Mouse (Mus musculus) B cell, adult 67 days (primary cell): Measurements from ENCODE around the gene Gfod1. TPM values are rescaled to one million over a fixed set of nuclear protein-coding genes. Genes with fewer than 3 reads are reported as not detected.

Experiments used
- total RNA-seq, 2 experiments: library from RNA; stranded (reverse); gene quantifications; 4 replicates each; pipeline ENCODE4 v1.2.4; 2023

Gfod1 gene
- total RNA-seq: 10 to 100 TPM; 13.8 to 16.0 TPM

DNA sequence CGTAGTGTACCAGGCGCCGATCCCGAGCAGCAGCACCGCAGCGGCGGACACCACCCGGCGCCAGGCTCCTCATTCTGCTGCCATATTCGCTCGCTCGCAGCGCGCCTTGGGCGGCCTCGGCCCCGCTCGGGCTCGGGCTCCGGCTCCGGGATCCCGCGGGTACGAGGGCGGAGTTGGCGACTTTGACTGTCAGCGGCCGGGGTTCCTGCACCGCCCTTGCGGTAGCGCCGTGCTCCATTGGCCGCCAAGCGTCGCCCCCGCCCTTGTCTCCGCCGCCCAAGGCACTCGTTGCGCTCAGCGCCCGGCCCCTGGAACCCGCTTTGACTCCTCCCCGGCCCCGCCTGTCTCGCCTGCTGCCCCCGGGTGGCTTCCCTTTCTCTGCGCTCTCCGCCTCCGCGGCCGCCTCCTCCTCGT, at the start of gene Gfod1:
Gene Gfod1, minus strand, starts transcription at position 155 of the 414 bp plus-strand sequence.

DNA sequence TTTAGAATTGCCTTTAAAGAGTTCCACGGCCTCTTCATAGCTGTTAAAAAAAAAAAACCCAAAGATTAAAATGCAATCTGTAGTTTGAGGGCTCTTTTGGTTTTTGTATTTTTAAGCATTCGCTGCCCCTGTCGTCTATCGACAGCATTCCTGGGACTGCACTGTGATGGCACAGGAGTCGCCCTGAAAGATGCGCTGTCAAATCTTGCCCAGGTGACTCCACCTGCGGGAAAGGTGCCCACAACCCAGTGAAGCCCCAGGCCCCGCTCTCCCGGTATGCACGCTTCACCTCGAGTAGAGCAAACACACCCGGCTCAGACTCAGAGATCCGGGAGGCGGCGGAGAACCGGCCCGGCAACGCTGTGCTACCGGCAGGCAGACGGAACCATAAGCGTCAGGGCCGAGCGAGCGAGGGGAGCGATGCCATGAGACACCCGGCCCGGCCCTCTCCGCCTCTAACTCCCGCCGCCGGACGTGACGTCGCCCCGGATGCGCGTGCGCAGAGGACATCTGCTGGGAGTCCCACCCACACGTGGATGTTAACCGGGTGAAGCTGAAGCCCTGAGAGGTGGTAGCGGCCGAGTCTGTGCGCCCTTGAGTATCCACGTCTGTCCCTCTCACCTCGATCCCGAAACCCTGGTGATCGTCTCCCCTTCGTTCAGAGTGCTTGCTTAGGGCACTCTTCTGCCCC, 132.8 kb downstream of the Gfod1 start, which contains the start of gene Tbc1d7:
Gene Tbc1d7, minus strand, starts transcription at position 482 of the 691 bp plus-strand sequence.

Other genes with a start within 250 kb of the Gfod1 start
- 10 to 100 TPM in 1 of 2 experiments, 1 to 10 TPM in 1; 8.5 to 10.2 TPM for gene Tbc1d7, start 132.7 kb downstream of the Gfod1 start, total RNA-seq
- 1 to 10 TPM; 6.9 to 8.5 TPM for gene Sirt5, start 61.3 kb upstream of the Gfod1 start, total RNA-seq
- 100 to 1,000 TPM; 168 to 197 TPM for gene Nol7, start 94.2 kb upstream of the Gfod1 start, total RNA-seq
- gene Ranbp9, start 177.1 kb upstream of the Gfod1 start, total RNA-seq: 10 to 100 TPM; 67.9 to 76.9 TPM